Mouse (Mus musculus) left cerebral cortex, postnatal 14 days (tissue): ENCODE measurements around the gene Zswim8. TPM values are rescaled to one million over a fixed set of nuclear protein-coding genes. Genes with fewer than 3 reads are reported as not detected.
A peak's percentile ranks its signal among the peaks of the same experiment; 100 is the strongest.

ENCODE experiments used
- DNase-seq, 2 experiments: peaks; one replicate each; pipeline ENCODE4 v3.0.0; 2021 to 2022; ENCODE audit warnings: low spot score in 2 of 2, mixed read lengths in 1 of 2
- intact Hi-C: fragments of 180-260 bp; cut with DNase I; formaldehyde crosslinking; loops from one replicate; pipeline ENCODE4 v1.15.1; 2025
- long read RNA-seq, 2 experiments: library from polyadenylated mRNA; stranded (forward); transcript quantifications; one replicate each; pipeline ENCODE4 v2.0.0; 2021
- total RNA-seq, 2 experiments: library from RNA; stranded (reverse); gene quantifications; 2 replicates each; pipeline ENCODE4 v1.2.3; 2021

Gene Zswim8
- 100 to 1,000 TPM; 136 to 142 TPM for total RNA-seq
- long read RNA-seq, experiment 1, full-length matches to known transcripts = 2 of 34 reads
- long read RNA-seq, experiment 1, partial matches to known transcripts = 28 of 34 reads
- long read RNA-seq, experiment 1, other reads (novel, unspliced or antisense) = 4 of 34 reads
- long read RNA-seq, experiment 2, full-length matches to known transcripts = 2 of 24 reads
- long read RNA-seq, experiment 2, partial matches to known transcripts = 17 of 24 reads
- long read RNA-seq, experiment 2, other reads (novel, unspliced or antisense) = 5 of 24 reads

DNA sequence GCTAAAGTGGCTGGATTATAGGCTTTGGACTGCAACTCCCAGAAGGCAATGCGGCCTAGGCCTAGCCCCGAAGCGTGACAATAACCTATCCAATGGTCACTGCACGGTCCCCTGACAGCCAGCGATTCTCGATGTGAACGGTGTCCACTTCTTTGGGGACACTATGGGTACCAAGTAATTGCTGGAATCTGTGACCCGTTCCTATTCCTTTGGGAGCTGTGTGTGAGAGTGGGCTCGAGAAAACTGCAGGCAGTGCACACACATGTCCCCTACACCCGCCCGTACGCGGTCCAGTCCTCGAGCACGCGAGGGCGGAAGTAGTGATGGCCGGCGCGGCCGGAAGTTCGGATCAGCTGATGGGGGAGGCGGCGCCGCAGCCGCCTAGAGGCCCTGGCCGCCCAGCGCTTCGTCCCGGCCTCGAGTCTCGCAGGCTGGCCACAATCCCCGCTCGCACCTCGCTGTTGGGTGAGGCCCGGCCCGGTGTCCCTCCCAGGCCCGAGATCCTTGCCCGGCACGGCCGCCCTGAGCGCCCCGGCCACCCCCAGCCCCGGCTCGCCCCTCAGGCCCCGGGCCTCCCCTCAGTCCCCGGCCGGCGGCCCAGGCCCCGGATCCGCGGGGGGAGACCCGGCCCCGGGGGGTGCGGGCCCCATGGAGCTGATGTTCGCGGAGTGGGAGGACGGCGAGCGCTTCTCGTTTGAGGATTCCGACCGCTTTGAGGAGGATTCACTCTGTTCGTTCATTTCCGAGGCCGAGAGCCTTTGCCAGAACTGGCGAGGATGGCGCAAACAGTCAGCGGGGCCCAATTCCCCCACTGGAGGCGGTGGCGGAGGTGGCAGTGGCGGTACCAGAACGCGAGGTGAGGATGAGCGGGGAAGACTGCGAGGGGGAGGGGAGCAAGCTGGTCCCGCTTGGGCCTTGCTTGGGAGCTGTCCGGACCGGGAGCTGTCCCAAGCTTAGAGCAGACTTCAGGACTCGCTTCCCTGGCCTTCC, at the start of gene Zswim8:
TSS of gene Zswim8 (plus strand) at position 352 of the 990 bp plus-strand sequence.
- intact Hi-C loops = no loop called here
- peak; percentile 87 to 88 for DNase-seq

DNA sequence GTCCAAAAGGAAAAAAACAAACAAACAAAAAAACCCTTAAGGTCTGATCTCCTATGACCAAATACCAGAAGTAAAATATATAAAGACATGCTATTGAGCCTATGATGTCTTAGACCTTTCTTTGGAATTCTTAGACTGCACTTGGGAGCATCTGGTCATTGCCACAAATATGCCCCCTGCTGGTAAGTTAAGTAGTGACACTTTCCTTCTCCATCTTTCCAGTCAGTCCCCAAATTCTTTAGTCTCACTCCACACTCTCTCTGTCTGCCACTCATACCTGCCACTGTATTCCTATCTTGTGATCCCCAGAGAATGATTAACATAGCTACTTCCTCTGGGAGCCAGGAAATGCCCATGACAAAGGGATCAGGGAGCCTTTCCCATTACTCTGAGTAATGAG, 49.0 kb upstream of the Zswim8 start:
- intact Hi-C loops = no loop called here
- DNase-seq = peak; percentile 70 to 80

- no peak for DNase-seq
- intact Hi-C loops = no loop called here
Observed at GRCm38 (mm10) chr14:20658902-20659301, 48.5 kb upstream of the Zswim8 start.

DNA sequence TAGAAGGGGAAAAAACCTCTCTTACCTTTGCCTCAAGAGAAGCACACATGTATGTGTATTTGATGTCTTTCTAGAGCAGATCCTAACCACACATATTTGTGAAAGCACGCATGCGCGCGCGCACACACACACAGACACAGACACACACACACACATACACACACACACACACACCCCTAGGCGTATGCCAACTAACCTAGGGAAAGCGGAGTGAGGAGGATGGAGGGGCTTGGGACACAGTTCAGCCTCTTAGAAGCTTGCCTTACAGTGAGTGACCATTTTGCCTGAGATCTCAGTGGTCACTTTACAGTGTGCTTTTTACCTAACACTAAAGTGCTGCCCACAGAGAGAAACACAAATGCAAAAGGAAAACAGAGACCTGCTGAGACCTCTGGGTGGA, 47.7 kb upstream of the Zswim8 start:
- intact Hi-C loops = loop anchor here (10.0 kb wide), 1 partner anchor 265 kb away; the partner anchor contains the start of gene Mrps16
- DNase-seq = no peak

DNA sequence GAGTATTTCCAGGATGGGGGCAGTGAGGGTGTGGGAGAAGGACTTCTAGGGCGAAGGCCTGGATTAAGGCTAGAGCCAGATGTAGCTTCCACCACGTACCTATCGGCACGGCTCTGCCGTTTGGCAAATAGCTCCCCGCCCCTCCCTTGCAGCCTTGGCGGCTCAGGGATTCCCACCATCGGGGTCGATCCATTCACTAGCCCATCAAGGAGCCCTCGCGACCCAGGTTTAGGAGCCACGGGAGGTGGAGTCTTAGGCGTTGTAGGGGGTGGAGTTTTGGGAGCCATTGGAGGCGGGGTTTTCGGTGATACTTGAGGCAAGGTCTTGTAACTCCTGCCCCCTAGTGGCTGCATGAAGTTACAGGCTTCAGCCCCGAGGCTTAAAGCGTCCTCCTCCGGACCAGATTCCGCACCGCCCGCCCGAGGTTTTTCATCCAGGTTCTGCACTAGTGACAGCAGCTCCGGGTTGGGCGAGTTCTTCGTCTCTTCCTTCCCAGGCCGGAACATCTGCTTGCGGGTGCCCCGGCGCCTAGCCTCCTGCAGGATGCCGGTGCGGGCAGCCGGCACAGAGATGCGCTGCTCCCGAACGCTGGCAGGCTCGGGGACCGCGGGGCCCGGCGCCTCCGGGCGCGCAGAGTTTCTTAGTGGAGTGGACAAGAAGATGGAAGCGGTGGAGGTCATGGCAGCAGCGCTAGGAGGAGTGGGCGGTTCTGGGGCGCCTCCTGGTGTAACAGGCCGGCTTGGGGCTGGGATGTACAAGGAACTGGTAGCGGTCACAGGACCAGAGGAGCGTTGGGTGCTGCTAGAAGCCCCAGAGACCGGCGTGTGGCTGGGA, 46.3 kb upstream of the Zswim8 start:
- intact Hi-C loops = loop anchor here (1.0 to 10.0 kb wide), 2 partner anchors 85 to 266 kb away; partner anchors contain the start of gene Mrps16
- peak; percentile 96 to 97 for DNase-seq

DNA sequence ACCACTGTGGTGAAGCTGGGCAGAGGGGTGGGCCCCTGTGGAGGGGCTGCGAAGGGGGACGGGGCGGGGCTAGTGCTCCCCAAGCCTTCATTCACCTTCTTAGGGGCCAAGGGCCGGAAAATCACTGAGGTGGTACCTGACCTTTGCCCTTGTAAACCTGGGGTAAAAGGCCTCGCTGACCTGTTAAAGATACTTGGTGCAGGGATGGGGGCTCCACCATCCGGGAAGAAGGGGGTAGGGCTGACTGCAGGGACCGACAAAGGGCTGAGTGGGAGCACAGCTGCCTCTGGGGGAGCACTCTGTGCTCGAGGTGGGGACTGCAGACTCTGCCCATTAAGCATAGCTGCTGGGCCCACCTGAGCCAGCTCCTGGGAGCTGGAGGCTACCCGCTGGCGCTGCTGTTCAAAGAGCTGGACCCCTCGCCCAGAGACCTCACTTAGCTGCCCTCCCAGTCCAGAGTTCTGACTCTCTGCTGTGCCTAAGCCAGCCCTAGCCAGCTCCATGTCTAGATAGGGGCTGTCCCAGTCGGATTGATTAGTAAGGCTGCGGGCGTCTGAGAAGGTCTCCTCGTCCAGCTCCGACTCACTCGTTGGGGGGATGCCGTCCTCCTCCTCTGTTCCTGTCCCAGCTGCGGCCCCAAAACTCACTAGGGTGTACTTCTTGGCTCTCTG, 45.6 kb upstream of the Zswim8 start:
- DNase-seq = peak in 1 of 2 experiments; percentile 21
- intact Hi-C loops = loop anchor here (1.0 to 10.0 kb wide), 2 partner anchors 85 to 267 kb away; partner anchors contain the start of gene Mrps16

DNA sequence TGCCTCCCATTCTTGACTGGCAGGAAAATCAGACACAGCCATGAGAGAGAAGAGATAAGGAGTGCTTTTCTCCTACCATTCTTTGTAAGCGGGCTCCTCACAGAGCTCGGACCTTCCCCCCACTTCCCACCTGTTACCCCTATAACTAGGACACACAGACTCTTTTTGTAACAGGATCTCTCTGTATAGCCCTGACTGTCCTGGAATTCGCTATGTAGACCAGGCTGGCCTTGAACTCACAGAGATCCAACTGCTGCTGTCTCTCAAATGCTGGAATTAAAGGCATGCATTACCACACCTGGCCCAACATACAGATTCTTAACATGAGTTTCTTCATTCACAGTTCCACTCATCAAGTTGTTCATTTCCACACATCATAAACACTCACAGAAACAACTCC, 44.6 kb upstream of the Zswim8 start:
- intact Hi-C loops = loop anchor here (10.0 kb wide), 1 partner anchor 268 kb away; the partner anchor contains the start of gene Mrps16

DNA sequence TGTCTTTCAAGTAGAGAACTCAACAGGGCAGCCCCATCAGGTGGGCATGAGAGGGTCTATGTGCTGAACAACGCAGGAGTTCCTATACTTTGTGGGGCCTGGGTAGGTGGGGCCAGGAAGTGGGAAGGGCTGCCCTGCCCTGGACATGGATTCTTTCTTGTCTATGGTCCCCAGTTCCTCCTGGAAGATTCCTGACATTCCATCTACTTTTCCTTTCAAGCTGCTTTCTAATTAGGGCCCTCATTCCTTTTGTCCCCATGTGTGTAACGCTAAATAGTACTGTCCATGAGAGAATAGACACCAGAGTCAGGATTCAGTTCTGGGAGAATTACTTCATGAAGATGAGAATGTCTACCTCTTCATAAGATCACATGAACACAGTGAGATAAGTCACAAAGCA, 43.8 kb upstream of the Zswim8 start:
- no peak for DNase-seq
- intact Hi-C loops = loop anchor here (10.0 kb wide), 1 partner anchor 269 kb away; the partner anchor contains the start of gene Mrps16

More for the DNA sequence above, 44.6 kb upstream of the Zswim8 start:
- DNase-seq = no peak

DNA sequence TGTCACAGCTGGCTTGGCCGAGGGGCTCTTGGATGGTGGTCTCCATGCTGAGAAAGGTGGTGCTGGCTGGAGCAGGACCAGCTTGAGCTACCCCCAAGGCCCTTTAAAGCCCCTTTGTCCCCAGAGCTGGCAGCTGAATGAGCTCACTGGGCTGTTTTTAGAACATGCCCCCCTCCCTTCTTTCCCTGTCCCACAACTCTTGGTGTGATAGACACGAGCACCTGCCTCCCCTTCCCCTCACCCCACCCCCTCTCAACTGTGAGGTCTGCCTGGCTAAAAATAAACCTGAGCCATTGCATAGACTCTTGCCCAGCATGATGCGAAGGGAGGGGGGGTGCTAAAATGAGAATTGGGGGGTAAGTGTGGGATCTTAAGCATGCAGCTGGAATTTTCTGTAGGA, 42.9 kb upstream of the Zswim8 start:
- DNase-seq = no peak
- intact Hi-C loops = loop anchor here (10.0 kb wide), 1 partner anchor 270 kb away; the partner anchor contains the start of gene Mrps16

- intact Hi-C loops = loop anchor here (10.0 kb wide), 1 partner anchor 273 kb away; the partner anchor contains the start of gene Mrps16
- no peak for DNase-seq
Observed at GRCm38 (mm10) chr14:20667469-20667868, 39.9 kb upstream of the Zswim8 start.

DNA sequence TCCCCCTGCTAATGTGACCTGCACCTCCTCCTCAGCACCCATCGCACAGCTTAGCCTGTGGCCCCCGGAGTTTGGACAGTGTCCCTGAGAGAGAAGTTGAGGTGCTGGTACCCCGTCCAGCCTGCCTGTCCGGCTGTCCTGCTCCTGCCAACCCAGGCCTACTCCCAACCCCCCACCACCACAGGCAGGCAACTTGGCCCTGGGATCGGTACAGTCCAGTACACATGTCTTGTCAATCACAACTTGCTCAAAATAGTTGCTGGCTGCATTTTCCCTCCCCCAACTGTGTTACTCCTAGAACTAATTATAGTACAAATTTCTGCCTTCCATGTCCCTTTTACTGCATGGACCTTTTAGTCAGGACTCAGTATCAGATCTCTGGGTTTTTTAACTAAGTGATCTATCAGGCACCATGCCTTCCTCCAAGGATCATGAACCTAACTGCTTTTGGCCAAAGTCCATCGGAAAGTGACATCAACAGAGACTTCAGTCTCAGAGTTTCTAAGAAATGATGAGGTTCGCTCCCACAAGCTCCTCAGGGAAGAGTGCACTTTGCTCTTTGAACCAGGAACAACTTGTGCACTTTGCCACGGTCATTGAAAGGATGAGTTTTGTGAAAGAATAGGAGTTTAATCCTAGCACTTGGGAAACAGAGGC, 39.1 kb upstream of the Zswim8 start, which contains the start of gene Synpo2l:
TSS of gene Synpo2l (minus strand) at position 201 of the 657 bp plus-strand sequence.
- intact Hi-C loops = loop anchor here (10.0 kb wide), 1 partner anchor 273 kb away; the partner anchor contains the start of gene Mrps16
- DNase-seq = no peak

DNA sequence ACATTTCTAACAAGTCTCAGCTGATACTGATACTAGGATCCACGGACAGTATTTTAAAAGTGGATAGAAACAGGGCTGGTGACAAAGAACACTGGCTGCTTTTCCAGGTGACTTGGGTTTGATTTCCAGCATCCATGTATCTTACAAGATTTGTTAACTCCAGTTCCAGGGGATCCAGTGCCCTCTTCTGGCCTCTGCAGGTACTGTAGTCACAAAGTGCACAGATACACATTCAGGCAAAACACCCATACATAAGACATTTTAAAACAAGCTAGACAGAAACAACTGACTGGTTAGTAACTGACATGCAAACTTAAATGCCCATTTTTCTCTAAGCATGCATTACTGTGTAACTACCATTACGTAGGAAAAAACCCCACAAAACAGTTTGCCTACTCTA, 34.4 kb upstream of the Zswim8 start:
- intact Hi-C loops = no loop called here
- peak; percentile 39 to 67 for DNase-seq

- intact Hi-C loops = no loop called here
Observed at GRCm38 (mm10) chr14:20673735-20674063, 33.7 kb upstream of the Zswim8 start.

GRCm38 (mm10) chr14:20674064-20674833, 33.1 kb upstream of the Zswim8 start, which contains the start of gene Sec24c:
Gene Sec24c, plus strand, starts transcription at chr14:20674308.
- peak; percentile 96 to 98 for DNase-seq
- intact Hi-C loops = no loop called here

More at GRCm38 (mm10) chr14:20673735-20674063, 33.7 kb upstream of the Zswim8 start:
- peak in 1 of 2 experiments; percentile 52 for DNase-seq

DNA sequence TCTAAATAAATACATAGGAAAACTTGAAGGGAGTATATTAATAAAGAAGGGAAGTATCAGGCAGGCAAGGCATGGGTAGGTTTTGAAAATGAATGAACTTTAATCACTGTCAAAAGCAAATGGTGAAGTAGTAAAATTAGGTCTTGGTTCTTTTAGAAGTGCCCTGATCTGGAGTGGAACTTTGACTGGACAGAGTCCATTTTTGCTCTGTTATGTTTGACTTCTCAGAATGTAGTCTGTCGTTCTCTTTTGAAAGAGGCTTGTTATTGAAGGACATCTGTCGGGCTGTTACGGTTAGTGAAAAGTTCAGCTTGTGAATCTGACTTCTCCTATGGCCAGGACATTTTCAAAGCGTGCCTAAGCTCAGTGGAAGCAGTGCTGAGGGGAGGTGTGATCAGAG, 29.4 kb upstream of the Zswim8 start:
- intact Hi-C loops = no loop called here

GRCm38 (mm10) chr14:20681742-20682141, 25.6 kb upstream of the Zswim8 start:
- DNase-seq = no peak

More for the DNA sequence above, 29.4 kb upstream of the Zswim8 start:
- no peak for DNase-seq

DNA sequence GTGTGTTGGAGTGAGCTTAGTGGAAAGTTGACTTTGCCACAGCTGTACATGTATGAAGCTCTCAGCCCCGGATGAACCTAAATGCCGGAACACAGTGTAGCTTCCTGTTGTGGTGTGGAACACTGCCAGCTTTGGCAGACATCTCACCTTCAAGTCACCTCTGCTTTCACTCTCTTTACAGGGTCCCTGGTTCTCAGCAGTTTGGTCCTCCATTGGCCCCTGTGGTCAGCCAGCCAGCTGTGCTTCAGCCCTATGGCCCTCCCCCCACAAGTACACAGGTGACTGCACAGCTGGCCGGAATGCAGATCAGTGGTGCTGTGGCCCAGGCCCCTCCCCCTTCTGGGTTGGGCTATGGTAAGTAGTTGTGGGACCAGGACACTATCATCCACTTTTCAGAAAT, 24.9 kb upstream of the Zswim8 start:
- DNase-seq = no peak
- intact Hi-C loops = no loop called here

More at GRCm38 (mm10) chr14:20681742-20682141, 25.6 kb upstream of the Zswim8 start:
- intact Hi-C loops = no loop called here
